Mouse (Mus musculus): ENCODE results near the gene Cntnap2. TPM values are rescaled to one million over a fixed set of nuclear protein-coding genes. Genes with fewer than 3 reads are reported as not detected.

Gene Cntnap2
- total and polyA plus RNA-seq, 3 experiments, result 0.30 to 0.79 (median 0.44) TPM

DNA sequence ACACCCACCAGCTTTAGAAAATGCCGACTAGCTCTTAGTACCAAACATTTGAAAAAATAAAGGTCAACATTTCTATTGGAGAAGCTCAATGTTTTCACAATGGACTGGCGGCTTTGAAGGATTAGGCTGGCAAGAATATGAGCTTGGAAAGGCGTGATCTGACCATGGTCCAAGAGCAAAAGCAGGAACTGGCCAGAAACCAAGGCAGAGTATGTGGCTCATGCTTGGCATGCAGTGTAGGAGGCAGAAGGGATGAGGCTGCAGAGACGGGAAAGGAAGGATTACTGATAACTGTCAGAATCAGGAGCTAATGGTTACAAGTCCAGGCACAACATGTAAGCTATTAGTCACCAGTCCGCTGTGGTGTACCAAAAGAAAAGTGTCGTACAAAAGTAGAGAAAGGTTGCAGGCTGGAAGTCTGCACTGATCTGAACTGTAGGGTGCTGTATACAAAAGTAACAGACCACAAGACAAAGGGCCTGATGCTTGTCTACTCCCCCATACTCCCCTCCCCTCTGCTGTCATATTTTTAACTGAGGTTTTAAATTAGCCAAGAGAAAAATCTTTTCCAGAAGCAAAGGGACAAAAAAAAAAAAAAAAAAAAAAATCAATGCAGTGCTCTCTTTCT lies 525.4 kb downstream of the Cntnap2 start:
- H3K79me2 ChIP-seq (replicated peaks; ENCODE audit: control insufficient read depth, extremely low read depth, insufficient read depth, poor library complexity, severe bottlenecking), result no peaks in the 10 kb centered on the region
- no peak overlapping the region for H3K27ac ChIP-seq (ENCODE audit: insufficient read depth, low read depth)
- H3K4me3 ChIP-seq (replicated peaks in 1 of 3; ENCODE audit: low read depth in 2 of 3, low read length in 2 of 3, poor library complexity in 1 of 3), result no peak overlapping the region
- in situ Hi-C loops (cut with MboI; ENCODE audit: low pct_ligation_motif_present, low pct_unique_long_range_greater_than_20kb, low sequenced_read_pairs) (no loop called here), dilution Hi-C loops (cut with MboI; ENCODE audit: extremely low pct_ligation_motif_present, extremely low pct_unique_long_range_greater_than_20kb, low sequenced_read_pairs) (no loop called here)
- no peaks in the 10 kb centered on the region for H3K4me1 ChIP-seq (ENCODE audit: control insufficient read depth in 1 of 2, insufficient read depth in 2 of 2)
- H3K9me3 ChIP-seq (replicated peaks; ENCODE audit: low read length), result peaks cover 15% of the 10 kb centered on the region
- TF ChIP-seq MYC (IDR thresholded peaks at IDR 0.05; ENCODE audit: low read depth, low read length) (no peak), MAFK (IDR thresholded peaks at IDR 0.05; ENCODE audit: insufficient replicate concordance, low read length) (no peak), USF1 (IDR thresholded peaks at IDR 0.05; ENCODE audit: low read depth, low read length) (no peak), MEF2A (IDR thresholded peaks at IDR 0.05; ENCODE audit: borderline replicate concordance, low read depth, low read length) (no peak), MAZ (IDR thresholded peaks at IDR 0.05; ENCODE audit: low read depth, low read length) (no peak), IRF4 (IDR thresholded peaks at IDR 0.05; ENCODE audit: low read depth, low read length) (no peak), POLR2AphosphoS2 (IDR thresholded peaks at IDR 0.05; ENCODE audit: low read depth, low read length) (no peak), TCF12 (IDR thresholded peaks at IDR 0.05; ENCODE audit: low read depth, low read length) (no peak), SMC3 (IDR thresholded peaks at IDR 0.05; ENCODE audit: low read depth, low read length) (no peak), CHD1 (IDR thresholded peaks at IDR 0.05; ENCODE audit: low read depth, low read length) (no peak), JUND (conservative IDR thresholded peaks at IDR 0.05; ENCODE audit: low read depth, low read length) (no peak), ZKSCAN1 (IDR thresholded peaks at IDR 0.05; ENCODE audit: borderline replicate concordance, low read depth, low read length) (no peak), JUN (IDR thresholded peaks at IDR 0.05; ENCODE audit: insufficient read depth, low read depth, low read length) (no peak), RCOR1 (conservative IDR thresholded peaks at IDR 0.05; ENCODE audit: low read depth, low read length) (no peak)
- H3K9ac ChIP-seq (ENCODE audit: insufficient read depth, low read depth), result no peak overlapping the region
- H3K27me3 ChIP-seq (replicated peaks), result no peaks in the 10 kb centered on the region
- H3K4me2 ChIP-seq (ENCODE audit: insufficient read depth, low read depth, poor library complexity, severe bottlenecking), result no peak overlapping the region
- no peak for DNase-seq (ENCODE audit: extremely low read depth)
- no peaks in the 10 kb centered on the region for H3K36me3 ChIP-seq (replicated peaks in 1 of 2; ENCODE audit: control insufficient read depth in 1 of 2, insufficient read depth in 1 of 2, low read length in 1 of 2)

DNA sequence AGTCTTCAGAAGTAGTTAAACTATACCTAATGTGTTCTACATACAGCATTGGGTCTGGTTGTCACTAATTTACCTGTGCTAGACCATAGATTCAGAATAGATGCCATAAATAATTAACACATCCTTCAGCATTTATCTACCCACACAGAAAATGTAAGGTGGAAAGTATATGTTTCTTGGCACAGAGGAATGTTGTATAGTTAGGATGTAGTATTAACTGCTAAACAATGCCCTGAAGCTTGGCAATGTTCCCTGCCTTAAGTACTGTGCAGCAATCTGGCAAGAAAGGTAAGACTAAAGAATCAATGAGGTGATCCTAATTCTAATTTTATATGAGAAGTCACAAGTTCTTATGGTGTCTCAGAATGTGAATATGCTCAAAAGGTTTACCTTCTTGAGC lies 529.9 kb downstream of the Cntnap2 start:
- dilution Hi-C loops (cut with MboI; ENCODE audit: extremely low pct_ligation_motif_present, extremely low pct_unique_long_range_greater_than_20kb, low sequenced_read_pairs), result no loop called here

More for the DNA sequence above, 529.9 kb downstream of the Cntnap2 start:
- peaks cover 26% of the 10 kb centered on the region for H3K9me3 ChIP-seq (replicated peaks; ENCODE audit: low read length)
- H3K36me3 ChIP-seq (replicated peaks in 1 of 2; ENCODE audit: control insufficient read depth in 1 of 2, insufficient read depth in 1 of 2, low read length in 1 of 2), result no peaks in the 10 kb centered on the region
- no peak for DNase-seq (ENCODE audit: extremely low read depth)
- no peaks in the 10 kb centered on the region for H3K79me2 ChIP-seq (replicated peaks; ENCODE audit: control insufficient read depth, extremely low read depth, insufficient read depth, poor library complexity, severe bottlenecking)
- H3K9ac ChIP-seq (ENCODE audit: insufficient read depth, low read depth), result no peak overlapping the region
- H3K4me3 ChIP-seq (replicated peaks in 1 of 3; ENCODE audit: low read depth in 2 of 3, low read length in 2 of 3, poor library complexity in 1 of 3), result no peak overlapping the region
- TF ChIP-seq TCF12 (IDR thresholded peaks at IDR 0.05; ENCODE audit: low read depth, low read length) (no peak), MXI1 (IDR thresholded peaks at IDR 0.05; ENCODE audit: low read depth, low read length) (no peak), ELF1 (IDR thresholded peaks at IDR 0.05; ENCODE audit: low read depth, low read length) (no peak), CHD1 (IDR thresholded peaks at IDR 0.05; ENCODE audit: low read depth, low read length) (no peak), NELFE (IDR thresholded peaks at IDR 0.05; ENCODE audit: low read depth, low read length) (no peak), IRF4 (IDR thresholded peaks at IDR 0.05; ENCODE audit: low read depth, low read length) (no peak), GABPA (IDR thresholded peaks at IDR 0.05; ENCODE audit: insufficient replicate concordance, low read depth, low read length) (no peak), JUN (IDR thresholded peaks at IDR 0.05; ENCODE audit: insufficient read depth, low read depth, low read length) (no peak), RCOR1 (conservative IDR thresholded peaks at IDR 0.05; ENCODE audit: low read depth, low read length) (no peak), MEF2A (IDR thresholded peaks at IDR 0.05; ENCODE audit: borderline replicate concordance, low read depth, low read length) (no peak), MAFK (IDR thresholded peaks at IDR 0.05; ENCODE audit: insufficient replicate concordance, low read length) (no peak), POLR2AphosphoS2 (IDR thresholded peaks at IDR 0.05; ENCODE audit: low read depth, low read length) (no peak), UBTF (IDR thresholded peaks at IDR 0.05; ENCODE audit: low read depth, low read length) (no peak), ZNF384 (IDR thresholded peaks at IDR 0.05; ENCODE audit: low read depth, low read length) (no peak), MAX (IDR thresholded peaks at IDR 0.05; ENCODE audit: low read length) (no peak), ZC3H11A (IDR thresholded peaks at IDR 0.05; ENCODE audit: low read depth, low read length) (no peak), USF2 (conservative IDR thresholded peaks at IDR 0.05; ENCODE audit: low read depth, low read length) (no peak), KAT2A (IDR thresholded peaks at IDR 0.05; ENCODE audit: insufficient replicate concordance, low read length) (no peak)
- H3K27me3 ChIP-seq (replicated peaks), result no peaks in the 10 kb centered on the region
- H3K27ac ChIP-seq (ENCODE audit: insufficient read depth, low read depth), result no peak overlapping the region
- in situ Hi-C loops (cut with MboI; ENCODE audit: low pct_ligation_motif_present, low pct_unique_long_range_greater_than_20kb, low sequenced_read_pairs), result no loop called here
- no peaks in the 10 kb centered on the region for H3K4me1 ChIP-seq (ENCODE audit: control insufficient read depth in 1 of 2, insufficient read depth in 2 of 2)
- no peak overlapping the region for H3K4me2 ChIP-seq (ENCODE audit: insufficient read depth, low read depth, poor library complexity, severe bottlenecking)
